Mouse (Mus musculus): ENCODE measurements around the gene Llgl1. TPM values are rescaled to one million over a fixed set of nuclear protein-coding genes. Genes with fewer than 3 reads are reported as not detected.

Llgl1 gene
- polyA plus RNA-seq (2015; fragmentation: Nextera tagmentation; extraction: Ambion mirVana) = 22.7 and 22.9 TPM in 2 replicates

- peak within 1 kb of the TSS; percentile 90 for H3K27ac ChIP-seq (ENCODE audit: low read length)
- H3K9me3 ChIP-seq (ENCODE audit: low read length) = no peaks in the 10 kb centered on the region
- H3K9ac ChIP-seq (replicated peaks; ENCODE audit: low read depth) = peak within 1 kb of the TSS; percentile 78
- ATAC-seq = peak; percentile 94
- H3K4me2 ChIP-seq (replicated peaks; ENCODE audit: low read depth, low read length) = peak within 1 kb of the TSS; percentile 79
- peak; percentile 94 for DNase-seq (ENCODE audit: low spot score)
- TF ChIP-seq EP300 (IDR thresholded peaks at IDR 0.05) (no peak), CTCF (IDR thresholded peaks at IDR 0.05) (no peak)
- H3K4me1 ChIP-seq (ENCODE audit: insufficient read depth, low read depth, low read length) = peaks cover 10% of the 10 kb centered on the region; the same call in 1 of the 2 replicates
- under 1% methylated on average over 42 of the region's 73 CpGs for WGBS
- H3K36me3 ChIP-seq (ENCODE audit: insufficient read depth, low read length) = no peaks in the 10 kb centered on the region
- no peaks in the 10 kb centered on the region for H3K27me3 ChIP-seq (replicated peaks; ENCODE audit: insufficient read depth, low read length)
- H3K4me3 ChIP-seq (ENCODE audit: low read depth, low read length) = peak within 1 kb of the TSS; percentile 88
Observed at GRCm38 (mm10) chr11:60699524-60700075, at the start of gene Llgl1. Llgl1 (plus strand) TSS chr11:60699723.

DNA sequence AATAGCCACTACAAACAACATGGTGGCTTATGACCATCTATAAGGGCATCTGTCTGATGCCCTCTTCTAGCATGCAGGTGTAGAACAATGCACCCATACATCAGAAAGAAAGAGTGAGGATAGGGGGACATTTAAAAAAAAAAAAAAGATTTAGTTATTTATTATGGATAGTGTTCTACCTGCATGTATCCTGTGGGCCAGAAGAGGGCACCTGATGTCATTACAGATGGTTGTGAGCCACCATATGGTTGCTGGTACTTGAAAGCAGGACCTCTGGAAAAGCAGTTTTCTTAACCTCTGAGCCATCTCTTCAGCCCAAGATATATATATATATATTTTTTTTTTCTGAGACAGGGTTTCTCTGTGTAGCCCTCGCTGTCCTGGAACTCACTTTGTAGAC lies 3.4 kb upstream of the Llgl1 start:
- Histone ChIP-seq H3K27me3 (replicated peaks; ENCODE audit: insufficient read depth, low read length) (no peaks in the 10 kb centered on the region), H3K27ac (ENCODE audit: low read length) (no peak overlapping the region), H3K9me3 (ENCODE audit: low read length) (no peaks in the 10 kb centered on the region), H3K36me3 (ENCODE audit: insufficient read depth, low read length) (no peaks in the 10 kb centered on the region), H3K9ac (replicated peaks; ENCODE audit: low read depth) (no peak overlapping the region), H3K4me1 (ENCODE audit: insufficient read depth, low read depth, low read length) (peaks cover 10% of the 10 kb centered on the region; the same call in 1 of the 2 replicates), H3K4me3 (ENCODE audit: low read depth, low read length) (no peak overlapping the region), H3K4me2 (replicated peaks; ENCODE audit: low read depth, low read length) (no peak overlapping the region)
- no peak for DNase-seq (ENCODE audit: low spot score)
- ATAC-seq = no peak
- WGBS = 54% methylated on average over 1 of the region's 1 CpGs
- TF ChIP-seq EP300 (IDR thresholded peaks at IDR 0.05) (no peak), CTCF (IDR thresholded peaks at IDR 0.05) (0 out of 2 replicates have a peak, but pooled peaks have one; percentile 12)

GRCm38 (mm10) chr11:60697561-60697960 lies 2.0 kb upstream of the Llgl1 start:
- H3K27ac ChIP-seq (ENCODE audit: low read length) = no peak overlapping the region
- DNase-seq (ENCODE audit: low spot score) = peak; percentile 82
- H3K9me3 ChIP-seq (ENCODE audit: low read length) = no peaks in the 10 kb centered on the region

DNA sequence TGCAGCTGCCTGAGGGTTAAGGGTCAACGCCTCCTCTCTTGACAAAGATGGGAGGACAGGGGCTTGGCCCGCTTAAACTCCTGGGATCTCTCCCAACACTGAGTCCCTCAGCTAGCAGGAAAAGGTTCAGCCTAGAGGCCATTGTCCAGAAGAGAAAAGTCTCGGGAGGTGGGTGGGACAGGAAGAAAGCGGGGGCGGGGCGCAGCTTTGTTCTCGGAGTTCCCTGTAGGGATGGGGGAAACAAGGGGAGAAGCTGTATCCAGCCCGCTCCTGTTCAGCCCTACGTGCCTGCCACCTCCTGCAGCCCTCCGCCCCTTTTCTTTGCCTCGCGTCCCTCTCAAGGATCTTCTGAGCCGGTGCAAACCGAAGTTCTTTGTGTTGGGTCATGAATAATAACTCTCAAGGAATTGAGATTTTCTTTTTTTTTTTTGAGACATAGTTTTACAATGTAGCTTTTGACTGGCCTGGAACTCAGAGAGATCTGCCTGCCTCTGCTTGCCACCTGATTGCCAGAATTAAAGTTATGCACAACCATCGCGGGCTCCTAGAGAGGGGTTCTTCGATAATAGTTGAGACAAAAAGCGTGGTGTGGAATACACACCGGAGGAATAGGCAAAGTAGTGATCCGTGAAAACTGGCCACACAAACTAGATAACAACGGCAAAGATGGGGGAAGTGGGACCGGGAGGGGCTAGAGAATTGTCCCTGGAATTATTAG lies 558 bp upstream of the Llgl1 start:
- Histone ChIP-seq H3K27me3 (replicated peaks; ENCODE audit: insufficient read depth, low read length) (no peaks in the 10 kb centered on the region), H3K4me1 (ENCODE audit: insufficient read depth, low read depth, low read length) (peaks cover 10% of the 10 kb centered on the region; the same call in 1 of the 2 replicates), H3K4me3 (ENCODE audit: low read depth, low read length) (peak overlapping the region; percentile 88), H3K27ac (ENCODE audit: low read length) (peak overlapping the region; percentile 90), H3K4me2 (replicated peaks; ENCODE audit: low read depth, low read length) (peak overlapping the region; percentile 79), H3K9me3 (ENCODE audit: low read length) (no peaks in the 10 kb centered on the region), H3K36me3 (ENCODE audit: insufficient read depth, low read length) (no peaks in the 10 kb centered on the region), H3K9ac (replicated peaks; ENCODE audit: low read depth) (peak overlapping the region; percentile 29; the same call in 1 of the 2 replicates)
- ATAC-seq (peak; percentile 66), DNase-seq (ENCODE audit: low spot score) (peak; percentile 90)
- TF ChIP-seq CTCF (IDR thresholded peaks at IDR 0.05) (no peak), EP300 (IDR thresholded peaks at IDR 0.05) (no peak)
- 2% methylated on average over 22 of the region's 22 CpGs for WGBS

More at GRCm38 (mm10) chr11:60697561-60697960, 2.0 kb upstream of the Llgl1 start:
- H3K9ac ChIP-seq (replicated peaks; ENCODE audit: low read depth) = no peak overlapping the region
- no peaks in the 10 kb centered on the region for H3K36me3 ChIP-seq (ENCODE audit: insufficient read depth, low read length)
- H3K4me3 ChIP-seq (ENCODE audit: low read depth, low read length) = no peak overlapping the region
- WGBS = 60% methylated on average over 2 of the region's 2 CpGs
- TF ChIP-seq EP300 (IDR thresholded peaks at IDR 0.05) (no peak), CTCF (IDR thresholded peaks at IDR 0.05) (peak; percentile 69)
- H3K4me1 ChIP-seq (ENCODE audit: insufficient read depth, low read depth, low read length) = peaks cover 10% of the 10 kb centered on the region; the same call in 1 of the 2 replicates
- no peak for ATAC-seq
- no peak overlapping the region for H3K4me2 ChIP-seq (replicated peaks; ENCODE audit: low read depth, low read length)
- no peaks in the 10 kb centered on the region for H3K27me3 ChIP-seq (replicated peaks; ENCODE audit: insufficient read depth, low read length)

DNA sequence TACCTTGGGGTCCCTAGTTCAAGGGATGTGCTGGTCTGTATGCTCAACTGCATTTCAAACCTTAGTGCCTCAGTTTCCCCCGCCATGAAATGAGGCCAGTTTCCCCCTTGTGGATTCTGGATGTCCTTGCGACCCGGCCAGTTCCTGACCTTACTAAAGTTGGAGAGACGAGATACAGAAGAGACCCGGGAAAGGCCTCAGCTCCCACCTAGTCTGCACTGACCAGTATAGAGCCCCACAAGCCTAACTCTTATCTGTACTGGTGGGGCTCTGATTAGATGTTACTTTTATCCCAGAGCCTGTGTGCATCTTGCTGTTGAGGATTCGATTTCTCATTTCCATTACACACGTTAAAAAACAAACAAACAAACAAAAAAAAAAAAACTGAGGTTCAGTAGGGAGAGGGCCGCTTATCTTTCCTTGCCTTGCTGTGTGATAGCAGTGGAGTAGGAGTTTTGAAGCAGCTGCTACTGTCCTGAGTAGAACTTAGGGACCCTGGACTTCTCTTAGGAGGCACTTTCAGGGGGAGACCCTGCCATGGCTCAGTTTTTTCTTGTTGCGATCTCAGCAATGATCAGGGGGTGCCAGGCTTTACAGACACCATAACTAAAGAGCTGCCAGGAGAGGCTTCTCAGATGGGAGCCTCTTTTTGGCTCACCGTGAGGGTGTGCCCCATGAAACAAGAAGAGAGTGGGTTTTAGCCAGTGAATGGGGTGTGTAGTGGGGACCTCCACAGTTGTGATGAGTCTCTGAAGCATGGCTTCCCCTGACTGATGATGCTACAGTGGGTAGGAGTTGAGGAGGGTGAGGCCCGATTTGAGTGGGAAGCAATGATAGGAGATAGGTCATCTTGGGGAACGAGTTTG lies 1.0 kb downstream of the Llgl1 start:
- DNase-seq (ENCODE audit: low spot score) (no peak), ATAC-seq (no peak)
- 0 out of 2 replicates have a peak, but pooled peaks have one; percentile 14 for TF ChIP-seq CTCF (IDR thresholded peaks at IDR 0.05)
- no peak for TF ChIP-seq EP300 (IDR thresholded peaks at IDR 0.05)
- H3K27me3 ChIP-seq (replicated peaks; ENCODE audit: insufficient read depth, low read length) = no peaks in the 10 kb centered on the region
- H3K9me3 ChIP-seq (ENCODE audit: low read length) = no peaks in the 10 kb centered on the region
- H3K36me3 ChIP-seq (ENCODE audit: insufficient read depth, low read length) = no peaks in the 10 kb centered on the region
- H3K27ac ChIP-seq (ENCODE audit: low read length) = peak overlapping the region; percentile 90; the same call in 1 of the 2 replicates
- peaks cover 10% of the 10 kb centered on the region; the same call in 1 of the 2 replicates for H3K4me1 ChIP-seq (ENCODE audit: insufficient read depth, low read depth, low read length)
- peak overlapping the region; percentile 88 for H3K4me3 ChIP-seq (ENCODE audit: low read depth, low read length)
- H3K4me2 ChIP-seq (replicated peaks; ENCODE audit: low read depth, low read length) = peak overlapping the region; percentile 79
- peak overlapping the region; percentile 78 for H3K9ac ChIP-seq (replicated peaks; ENCODE audit: low read depth)
- WGBS = 25% methylated on average over 12 of the region's 12 CpGs
